Mouse (Mus musculus) MEL (cell line): Measurements from ENCODE around the gene Ppm1g. TPM values are rescaled to one million over a fixed set of nuclear protein-coding genes. Genes with fewer than 3 reads are reported as not detected.

Experiments
- DNase-seq: peaks from one replicate; pipeline ENCODE4 v3.0.0; 2011; ENCODE audit warnings: low read depth, low spot score
- H3K27ac ChIP-seq: 2 replicates; pipeline ENCODE4 v1.5.1; 2012; ENCODE audit warnings: low read depth, mild to moderate bottlenecking, control low read depth, low read length, moderate library complexity; ENCODE audit not compliant: control insufficient read depth
- H3K27me3 ChIP-seq, 2 experiments: fragments of 150-350 bp in 1 of 2; sonication (generic) in 1 of 2; 2 replicates each; pipeline ENCODE4 v1.6.1; 2012; ENCODE audit warnings: low read length in 2 of 2, mild to moderate bottlenecking in 2 of 2, improper control_type of control experiment in 1 of 2, moderate library complexity in 1 of 2; ENCODE audit not compliant: insufficient read depth in 2 of 2, control insufficient read depth in 1 of 2
- H3K36me3 ChIP-seq, 2 experiments: 2 replicates each; pipeline ENCODE4 v1.6.1; 2012 to 2014; ENCODE audit warnings: low read length in 2 of 2, improper control_type of control experiment in 1 of 2, inconsistent platforms in 1 of 2, mild to moderate bottlenecking in 1 of 2; ENCODE audit not compliant: insufficient read depth in 2 of 2, control insufficient read depth in 1 of 2
- H3K4me1 ChIP-seq, 2 experiments: fragments of 150-350 bp in 1 of 2; sonication (generic) in 1 of 2; 2 replicates each; pipeline ENCODE4 v1.6.1; 2012; ENCODE audit warnings: low read length in 2 of 2, improper control_type of control experiment in 1 of 2, mild to moderate bottlenecking in 1 of 2; ENCODE audit not compliant: insufficient read depth in 2 of 2, control insufficient read depth in 1 of 2
- H3K4me3 ChIP-seq, 2 experiments: fragments of 150-350 bp in 1 of 2; sonication (generic) in 1 of 2; 2 replicates each; pipeline ENCODE4 v1.5.1; 2012; ENCODE audit warnings: low read depth in 2 of 2, low read length in 2 of 2, mild to moderate bottlenecking in 2 of 2, moderate library complexity in 2 of 2, control low read depth in 1 of 2, improper control_type of control experiment in 1 of 2; ENCODE audit not compliant: control insufficient read depth in 1 of 2, insufficient read depth in 1 of 2
- H3K79me2 ChIP-seq: 2 replicates; pipeline ENCODE4 v1.6.1; 2012; ENCODE audit warnings: mild to moderate bottlenecking, low read length, moderate library complexity; ENCODE audit not compliant: control insufficient read depth, poor library complexity, insufficient read depth
- H3K9ac ChIP-seq: 2 replicates; pipeline ENCODE4 v1.6.1; 2012; ENCODE audit warnings: low read depth, mild to moderate bottlenecking, control low read depth, low read length, moderate library complexity; ENCODE audit not compliant: control insufficient read depth, poor library complexity, severe bottlenecking
- H3K9me3 ChIP-seq: fragments of 150-350 bp; sonication (generic); replicated peaks from 2 replicates; pipeline ENCODE4 v1.6.1; 2012; ENCODE audit warnings: mild to moderate bottlenecking, low read length, improper control_type of control experiment, moderate library complexity; ENCODE audit not compliant: insufficient read depth
- BHLHE40 ChIP-seq: IDR thresholded peaks from 2 replicates; pipeline ENCODE4 v1.6.1; 2012; ENCODE audit warnings: low read depth, mild to moderate bottlenecking, inconsistent platforms, low read length, improper control_type of control experiment, borderline replicate concordance
- CHD1 ChIP-seq: IDR thresholded peaks from 2 replicates; pipeline ENCODE4 v1.6.1; 2012; ENCODE audit warnings: low read depth, mild to moderate bottlenecking, inconsistent platforms, low read length, improper control_type of control experiment
- CHD2 ChIP-seq: IDR thresholded peaks from 2 replicates; pipeline ENCODE4 v1.6.1; 2011; ENCODE audit warnings: low read length, improper control_type of control experiment
- CTCF ChIP-seq, 3 experiments: IDR thresholded peaks in 2 of 3; conservative IDR thresholded peaks in 1 of 3; 2 replicates each; pipeline ENCODE4 v1.5.1; 2011 to 2012; ENCODE audit warnings: low read length in 3 of 3, low read depth in 2 of 3, mild to moderate bottlenecking in 2 of 3, improper control_type of control experiment in 1 of 3, inconsistent platforms in 1 of 3, mixed read lengths in 1 of 3, moderate library complexity in 1 of 3; ENCODE audit not compliant: control insufficient read depth in 1 of 3, insufficient read depth in 1 of 3, poor library complexity in 1 of 3, severe bottlenecking in 1 of 3
- E2F4 ChIP-seq: IDR thresholded peaks from 2 replicates; pipeline ENCODE4 v1.6.1; 2011; ENCODE audit warnings: low read depth, low read length, improper control_type of control experiment, borderline replicate concordance
- ELF1 ChIP-seq: IDR thresholded peaks from 2 replicates; pipeline ENCODE4 v1.6.1; 2014; ENCODE audit warnings: low read depth, mild to moderate bottlenecking, inconsistent platforms, low read length, improper control_type of control experiment, moderate library complexity
- EP300 ChIP-seq, 2 experiments: IDR thresholded peaks; 2 replicates each; pipeline ENCODE4 v1.6.1; 2011; ENCODE audit warnings: improper control_type of control experiment in 2 of 2, low read length in 2 of 2, low read depth in 1 of 2, mild to moderate bottlenecking in 1 of 2
- ETS1 ChIP-seq: IDR thresholded peaks from 2 replicates; pipeline ENCODE4 v1.6.1; 2012; ENCODE audit warnings: low read depth, mild to moderate bottlenecking, inconsistent platforms, low read length, improper control_type of control experiment, moderate library complexity
- GABPA ChIP-seq: IDR thresholded peaks from 2 replicates; pipeline ENCODE4 v1.6.1; 2012; ENCODE audit warnings: low read depth, mild to moderate bottlenecking, inconsistent platforms, low read length, improper control_type of control experiment, moderate library complexity
- GATA1 ChIP-seq: IDR thresholded peaks from 2 replicates; pipeline ENCODE4 v1.6.1; 2011; ENCODE audit warnings: low read depth, low read length, improper control_type of control experiment
- JUND ChIP-seq: IDR thresholded peaks from 2 replicates; pipeline ENCODE4 v1.6.1; 2011; ENCODE audit warnings: low read depth, mild to moderate bottlenecking, improper control_type of control experiment, low read length
- KAT2A ChIP-seq: conservative IDR thresholded peaks from 2 replicates; pipeline ENCODE4 v1.6.1; 2012; ENCODE audit warnings: low read depth, low read length, improper control_type of control experiment, inconsistent platforms
- MAFK ChIP-seq: IDR thresholded peaks from 2 replicates; pipeline ENCODE4 v1.6.1; 2011; ENCODE audit warnings: low read depth, mild to moderate bottlenecking, low read length, improper control_type of control experiment, borderline replicate concordance
- MAX ChIP-seq: IDR thresholded peaks from 2 replicates; pipeline ENCODE4 v1.6.1; 2011; ENCODE audit warnings: low read length, improper control_type of control experiment
- MAZ ChIP-seq: IDR thresholded peaks from 2 replicates; pipeline ENCODE4 v1.6.1; 2012; ENCODE audit warnings: low read depth, mild to moderate bottlenecking, inconsistent platforms, low read length, improper control_type of control experiment
- MEF2A ChIP-seq: IDR thresholded peaks from 2 replicates; pipeline ENCODE4 v1.6.1; 2014; ENCODE audit warnings: low read depth, mild to moderate bottlenecking, inconsistent platforms, low read length, improper control_type of control experiment; ENCODE audit not compliant: poor library complexity, insufficient replicate concordance, severe bottlenecking; ENCODE audit errors: extremely low read depth
- MXI1 ChIP-seq: IDR thresholded peaks from 2 replicates; pipeline ENCODE4 v1.6.1; 2011; ENCODE audit warnings: mild to moderate bottlenecking, low read depth, low read length, improper control_type of control experiment
- MYB ChIP-seq: IDR thresholded peaks from 2 replicates; pipeline ENCODE4 v1.6.1; 2011; ENCODE audit warnings: mild to moderate bottlenecking, low read depth, low read length, improper control_type of control experiment
- MYC ChIP-seq: IDR thresholded peaks from 2 replicates; pipeline ENCODE4 v1.6.1; 2011; ENCODE audit warnings: low read depth, mild to moderate bottlenecking, low read length, improper control_type of control experiment, moderate library complexity
- NRF1 ChIP-seq: IDR thresholded peaks from 2 replicates; pipeline ENCODE4 v1.6.1; 2014; ENCODE audit warnings: low read depth, mild to moderate bottlenecking, inconsistent platforms, low read length, improper control_type of control experiment, moderate library complexity; ENCODE audit not compliant: poor library complexity, insufficient read depth, severe bottlenecking
- POLR2A ChIP-seq, 2 experiments: IDR thresholded peaks; 2 replicates each; pipeline ENCODE4 v1.6.1; 2011 to 2012; ENCODE audit warnings: low read length in 2 of 2, mild to moderate bottlenecking in 2 of 2, control low read depth in 1 of 2, improper control_type of control experiment in 1 of 2, low read depth in 1 of 2, moderate library complexity in 1 of 2; ENCODE audit not compliant: control insufficient read depth in 1 of 2, insufficient read depth in 1 of 2, poor library complexity in 1 of 2
- POLR2AphosphoS2 ChIP-seq: IDR thresholded peaks from 2 replicates; pipeline ENCODE4 v1.6.1; 2011; ENCODE audit warnings: low read length, improper control_type of control experiment
- SIN3A ChIP-seq: IDR thresholded peaks from 2 replicates; pipeline ENCODE4 v1.6.1; 2012; ENCODE audit warnings: low read length, improper control_type of control experiment, inconsistent platforms
- SMC3 ChIP-seq: IDR thresholded peaks from 2 replicates; pipeline ENCODE4 v1.6.1; 2011; ENCODE audit warnings: low read depth, low read length, improper control_type of control experiment
- TAL1 ChIP-seq: IDR thresholded peaks from 2 replicates; pipeline ENCODE4 v1.6.1; 2012; ENCODE audit warnings: mild to moderate bottlenecking, inconsistent platforms, low read length, moderate library complexity, mixed read lengths
- TBP ChIP-seq: IDR thresholded peaks from 2 replicates; pipeline ENCODE4 v1.8.0; 2011; ENCODE audit warnings: low read depth, low read length, improper control_type of control experiment
- UBTF ChIP-seq: IDR thresholded peaks from 2 replicates; pipeline ENCODE4 v1.6.1; 2012; ENCODE audit warnings: low read depth, mild to moderate bottlenecking, inconsistent platforms, low read length, improper control_type of control experiment, moderate library complexity, borderline replicate concordance; ENCODE audit not compliant: insufficient read depth
- USF1 ChIP-seq: IDR thresholded peaks from 2 replicates; pipeline ENCODE4 v1.6.1; 2014; ENCODE audit warnings: low read depth, mild to moderate bottlenecking, inconsistent platforms, low read length, improper control_type of control experiment, moderate library complexity
- ZC3H11A ChIP-seq: IDR thresholded peaks from 2 replicates; pipeline ENCODE4 v1.6.1; 2012; ENCODE audit warnings: low read depth, mild to moderate bottlenecking, inconsistent platforms, low read length, improper control_type of control experiment
- ZKSCAN1 ChIP-seq: IDR thresholded peaks from 2 replicates; pipeline ENCODE4 v1.6.1; 2012; ENCODE audit warnings: low read depth, mild to moderate bottlenecking, inconsistent platforms, low read length, improper control_type of control experiment, moderate library complexity
- ZMIZ1 ChIP-seq: IDR thresholded peaks from 2 replicates; pipeline ENCODE4 v1.6.1; 2012; ENCODE audit warnings: low read depth, mild to moderate bottlenecking, inconsistent platforms, low read length, improper control_type of control experiment, moderate library complexity
- polyA plus RNA-seq, 2 experiments: library from polyadenylated mRNA; stranded (reverse) in 1 of 2; unstranded in 1 of 2; fragments of >175 nt in 1 of 2; fragments of >200 nt in 1 of 2; gene quantifications; 2 replicates each; pipeline versions ENCODE4 v1.2.1 to v1.2.4; 2012; ENCODE audit warnings: low replicate concordance in 2 of 2, low read depth in 1 of 2; ENCODE audit not compliant: insufficient read length in 2 of 2, insufficient read depth in 1 of 2, missing spikeins in 1 of 2
- total RNA-seq: library from RNA; depleted of rRNA; stranded (reverse); fragments of 300-350 nt; gene quantifications from 2 replicates; pipeline ENCODE4 v1.2.3, GENCODE M21; 2012

The Ppm1g gene
- total and polyA plus RNA-seq, 3 experiments = 169 to 639 (median 408) TPM

- peaks cover 17 to 43% of the 10 kb centered on the region in 2 experiments for H3K36me3 ChIP-seq
- no peak for TF ChIP-seq BHLHE40
- no peak for TF ChIP-seq MYB
- TF ChIP-seq CHD1 = peak; percentile 67; the same call in 1 of the 2 replicates
- TF ChIP-seq TAL1 = no peak
- TF ChIP-seq SIN3A = peak; percentile 54
- TF ChIP-seq MXI1 = peak; percentile 8
- TF ChIP-seq ZMIZ1 = no peak
- TF ChIP-seq UBTF = no peak
- TF ChIP-seq KAT2A = 0 out of 2 replicates have a peak, but pooled peaks have one; percentile 6
- TF ChIP-seq MYC = no peak
- TF ChIP-seq MAX = 0 out of 2 replicates have a peak, but pooled peaks have one; percentile 4
- TF ChIP-seq POLR2A (IDR thresholded peaks at IDR 0.05; ENCODE audit: control insufficient read depth in 1 of 2, insufficient read depth in 1 of 2, low read depth in 1 of 2, low read length in 2 of 2, poor library complexity in 1 of 2) = no peak
- TF ChIP-seq E2F4 = 0 out of 2 replicates have a peak, but pooled peaks have one; percentile 50
- peak; percentile 9; the same call in 1 of the 2 replicates for TF ChIP-seq MAZ
- no peak for TF ChIP-seq JUND
- H3K27ac ChIP-seq = peak overlapping the region; percentile 84
- H3K4me1 ChIP-seq = peaks cover 15 to 19% of the 10 kb centered on the region in 2 experiments
- H3K9me3 ChIP-seq = no peaks in the 10 kb centered on the region
- no peak for DNase-seq
- H3K27me3 ChIP-seq = no peaks in the 10 kb centered on the region
- H3K9ac ChIP-seq = peak overlapping the region; percentile 95
- H3K79me2 ChIP-seq = peaks cover 57% of the 10 kb centered on the region
- H3K4me3 ChIP-seq = peak overlapping the region; percentile 74
These were observed 1.0 kb downstream of the Ppm1g start for GRCm38 (mm10) chr5:31219474-31219873.

- H3K36me3 ChIP-seq = peaks cover 19 to 47% of the 10 kb centered on the region in 2 experiments
- peaks cover 19 to 22% of the 10 kb centered on the region in 2 experiments for H3K4me1 ChIP-seq
- H3K79me2 ChIP-seq = peaks cover 61% of the 10 kb centered on the region
- peak overlapping the region; percentile 83 for H3K27ac ChIP-seq
- H3K9ac ChIP-seq = peak overlapping the region; percentile 95
- DNase-seq = peak; percentile 87
- no peaks in the 10 kb centered on the region for H3K9me3 ChIP-seq
- H3K4me3 ChIP-seq = peak overlapping the region; percentile 74
- no peaks in the 10 kb centered on the region for H3K27me3 ChIP-seq
- TF ChIP-seq MEF2A = no peak
- no peak for TF ChIP-seq MYB
- TF ChIP-seq POLR2AphosphoS2 = 0 out of 2 replicates have a peak, but pooled peaks have one; percentile 58
- TF ChIP-seq MAX = peak; percentile 37; the same call in 1 of the 2 replicates
- no peak for TF ChIP-seq BHLHE40
- TF ChIP-seq ZC3H11A = no peak
- TF ChIP-seq MXI1 = peak; percentile 11
- TF ChIP-seq CHD1 = peak; percentile 90
- TF ChIP-seq CHD2 = no peak
- no peak for TF ChIP-seq USF1
- peak; percentile 59 to 76; a peak in 3 of 4 replicates for TF ChIP-seq EP300 (IDR thresholded peaks at IDR 0.05; ENCODE audit: low read depth in 1 of 2, low read length in 2 of 2)
- peak in 2 of 3 experiments; percentile 37 to 42; a peak in 3 of 6 replicates for TF ChIP-seq CTCF (IDR thresholded peaks at IDR 0.05 in 2 of 3, conservative IDR thresholded peaks at IDR 0.05 in 1 of 3; ENCODE audit: control insufficient read depth in 1 of 3, insufficient read depth in 1 of 3, low read depth in 2 of 3, low read length in 3 of 3, poor library complexity in 1 of 3, severe bottlenecking in 1 of 3)
- TF ChIP-seq GABPA = no peak
- no peak; the same call in 1 of the 2 replicates for TF ChIP-seq SMC3
- TF ChIP-seq ZKSCAN1 = peak; percentile 75; the same call in 1 of the 2 replicates
- TF ChIP-seq ELF1 = no peak
- TF ChIP-seq ETS1 = peak; percentile 77
- no peak for TF ChIP-seq JUND
- TF ChIP-seq GATA1 = peak; percentile 94
- no peak for TF ChIP-seq NRF1
- TF ChIP-seq MAFK = no peak
- TF ChIP-seq TBP = no peak; the same call in 1 of the 2 replicates
These were observed 1.4 kb downstream of the Ppm1g start for GRCm38 (mm10) chr5:31219070-31219469.
